Mouse (Mus musculus): ENCODE measurements around the gene E130114P18Rik.

DNA sequence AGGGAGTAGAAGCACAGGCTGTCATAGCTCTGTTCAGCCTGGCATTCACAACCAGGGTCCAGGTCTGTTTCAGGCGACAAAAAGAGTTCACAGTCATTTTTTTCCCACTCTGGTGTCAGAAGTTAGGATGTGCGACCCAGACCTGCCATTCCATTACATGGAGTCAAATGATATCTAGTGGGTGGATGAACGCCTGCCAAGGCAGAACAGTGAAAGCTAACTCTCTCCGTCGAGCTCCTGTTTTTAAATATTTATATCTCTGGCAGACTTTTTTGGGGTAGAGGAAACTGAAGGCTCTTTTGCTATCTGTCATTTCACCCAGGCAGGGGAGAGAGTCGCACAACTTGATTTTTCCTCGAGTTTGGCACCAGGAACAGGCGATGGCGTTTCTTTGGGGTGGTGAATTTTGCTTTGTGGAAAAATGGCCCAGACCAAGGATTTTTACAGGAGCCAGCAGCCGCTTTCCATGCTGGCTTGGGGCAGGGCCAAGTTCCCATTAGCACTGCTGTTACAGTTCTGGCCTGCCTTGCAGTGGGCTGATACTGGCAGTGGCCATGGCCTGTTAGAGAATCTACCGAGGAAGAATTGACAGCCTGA, 166.5 kb downstream of the E130114P18Rik start:
- TF ChIP-seq CTCF (IDR thresholded peaks at IDR 0.05; ENCODE audit: low read depth, low read length): no peak
- TF ChIP-seq GATA1 (IDR thresholded peaks at IDR 0.05; ENCODE audit: borderline replicate concordance, low read length): no peak
- TF ChIP-seq POLR2AphosphoS5 (IDR thresholded peaks at IDR 0.05; ENCODE audit: insufficient replicate concordance, low read depth, low read length): no peak
- no peak for TF ChIP-seq TAL1 (conservative IDR thresholded peaks at IDR 0.05; ENCODE audit: low read depth, low read length)
- TF ChIP-seq GATA2 (IDR thresholded peaks at IDR 0.05; ENCODE audit: borderline replicate concordance, low read depth, low read length): no peak
